Mouse (Mus musculus) frontal cortex, adult 2 months (tissue): ENCODE data around the gene Ell2. TPM values are rescaled to one million over a fixed set of nuclear protein-coding genes. Genes with fewer than 3 reads are reported as not detected.

ENCODE experiments used
- DNase-seq, 2 experiments: peaks; one replicate each; pipeline ENCODE4 v3.0.0; 2022; ENCODE audit warnings: low spot score in 1 of 2; ENCODE audit errors: extremely low spot score in 1 of 2
- polyA plus RNA-seq: library from polyadenylated mRNA; depleted of rRNA; stranded (reverse); fragments of >200 nt; gene quantifications from 2 replicates; pipeline ENCODE4 v1.2.3, GENCODE M21; 2012; rRNA removed

The Ell2 gene
- polyA plus RNA-seq, 1 experiment: 14.6 TPM

- DNase-seq: no peak
These were observed 92.1 kb downstream of the Ell2 start for GRCm38 (mm10) chr13:75798413-75799302.

GRCm38 (mm10) chr13:75799421-75799820, 92.9 kb downstream of the Ell2 start:
- DNase-seq: no peak

- DNase-seq: no peak
These were observed 101.4 kb downstream of the Ell2 start for GRCm38 (mm10) chr13:75807969-75808368.

- no peak for DNase-seq
These were observed 103.4 kb downstream of the Ell2 start for GRCm38 (mm10) chr13:75809957-75810356.

GRCm38 (mm10) chr13:75817183-75817582, 110.6 kb downstream of the Ell2 start:
- no peak for DNase-seq

- DNase-seq: no peak
These were observed 111.9 kb downstream of the Ell2 start for GRCm38 (mm10) chr13:75818486-75818885.

GRCm38 (mm10) chr13:75818945-75819706, 112.6 kb downstream of the Ell2 start:
- DNase-seq: no peak

GRCm38 (mm10) chr13:75819898-75820297, 113.3 kb downstream of the Ell2 start:
- DNase-seq: no peak

Other genes with a start within 250 kb of the Ell2 start
- gene Glrx, start 133.1 kb downstream of the Ell2 start, polyA plus RNA-seq: 67.2 and 71.6 TPM in 2 replicates
- gene Rhobtb3, start 237.2 kb downstream of the Ell2 start, polyA plus RNA-seq: 15.4 and 16.5 TPM in 2 replicates